Mouse (Mus musculus) embryonic fibroblast, embryonic 13.5 days (primary cell): Measurements from ENCODE around the gene Bloc1s5. TPM values are rescaled to one million over a fixed set of nuclear protein-coding genes. Genes with fewer than 3 reads are reported as not detected.
"Not testable (repeated sequence)": the region's sequence is repeated elsewhere in the genome, so short reads cannot be mapped to it uniquely, and the experiment has no call there.

Source experiments
- H3K27ac ChIP-seq: 2 replicates; pipeline ENCODE4 v1.5.1; 2012; ENCODE audit warnings: low read length, control low read depth, inconsistent platforms; ENCODE audit not compliant: insufficient read depth
- H3K4me1 ChIP-seq: 2 replicates; pipeline ENCODE4 v1.6.1; 2011; ENCODE audit warnings: low read length; ENCODE audit not compliant: control insufficient read depth, insufficient read depth
- H3K4me3 ChIP-seq: 2 replicates; pipeline ENCODE4 v1.5.1; 2011; ENCODE audit warnings: mild to moderate bottlenecking, control low read depth, low read length; ENCODE audit not compliant: insufficient read depth
- CTCF ChIP-seq: IDR thresholded peaks from 2 replicates; pipeline ENCODE4 v1.5.1; 2011; ENCODE audit warnings: mild to moderate bottlenecking, control low read depth, low read length, moderate library complexity, borderline replicate concordance; ENCODE audit not compliant: insufficient read depth
- POLR2A ChIP-seq: IDR thresholded peaks from 2 replicates; pipeline ENCODE4 v1.6.1; 2011; ENCODE audit warnings: low read depth, mild to moderate bottlenecking, control low read depth, low read length, moderate library complexity
- polyA plus RNA-seq: library from polyadenylated mRNA; stranded (reverse); fragments of >200 nt; gene quantifications from 2 replicates; pipeline ENCODE4 v1.2.4, GENCODE M21; 2011; ENCODE audit warnings: low read depth; ENCODE audit not compliant: missing spikeins, insufficient read length

The Bloc1s5 gene
- polyA plus RNA-seq, 1 experiment, result 6.7 TPM

- Histone ChIP-seq H3K4me3 (no peak overlapping the region), H3K27ac (no peak overlapping the region), H3K4me1 (no peaks in the 10 kb centered on the region)
- TF ChIP-seq CTCF (no peak), POLR2A (no peak)
Observed at GRCm38 (mm10) chr13:38623296-38623695, 11.6 kb downstream of the Bloc1s5 start.

- H3K27ac ChIP-seq, H3K4me3 ChIP-seq, H3K4me1 ChIP-seq: not testable (repeated sequence)
Observed at GRCm38 (mm10) chr13:38618001-38618630, 16.8 kb downstream of the Bloc1s5 start.

- no peak overlapping the region for H3K4me3 ChIP-seq
- no peaks in the 10 kb centered on the region for H3K4me1 ChIP-seq
- TF ChIP-seq CTCF (no peak), POLR2A (no peak)
- H3K27ac ChIP-seq, result no peak overlapping the region
Observed at GRCm38 (mm10) chr13:38616887-38617286, 18.0 kb downstream of the Bloc1s5 start.

- no peaks in the 10 kb centered on the region for H3K4me1 ChIP-seq
- no peak for TF ChIP-seq POLR2A
- no peak for TF ChIP-seq CTCF
- H3K4me3 ChIP-seq, result no peak overlapping the region
- no peak overlapping the region for H3K27ac ChIP-seq
Observed at GRCm38 (mm10) chr13:38615656-38616055, 19.3 kb downstream of the Bloc1s5 start.

- Histone ChIP-seq H3K27ac (no peak overlapping the region), H3K4me3 (no peak overlapping the region), H3K4me1 (no peaks in the 10 kb centered on the region)
- TF ChIP-seq CTCF, result no peak
Observed at GRCm38 (mm10) chr13:38614298-38614697, 20.6 kb downstream of the Bloc1s5 start.

GRCm38 (mm10) chr13:38613583-38613982, 21.3 kb downstream of the Bloc1s5 start:
- no peaks in the 10 kb centered on the region for H3K4me1 ChIP-seq

GRCm38 (mm10) chr13:38612608-38613007, 22.3 kb downstream of the Bloc1s5 start:
- Histone ChIP-seq H3K4me1 (no peaks in the 10 kb centered on the region), H3K4me3 (no peak overlapping the region), H3K27ac (no peak overlapping the region)
- TF ChIP-seq CTCF (no peak), POLR2A (no peak)

More at GRCm38 (mm10) chr13:38613583-38613982, 21.3 kb downstream of the Bloc1s5 start:
- no peak overlapping the region for H3K27ac ChIP-seq
- no peak for TF ChIP-seq CTCF
- H3K4me3 ChIP-seq, result no peak overlapping the region

GRCm38 (mm10) chr13:38612179-38612578, 22.7 kb downstream of the Bloc1s5 start:
- no peak for TF ChIP-seq POLR2A
- TF ChIP-seq CTCF, result no peak
- Histone ChIP-seq H3K4me1 (no peaks in the 10 kb centered on the region), H3K27ac (no peak overlapping the region), H3K4me3 (no peak overlapping the region)

- TF ChIP-seq POLR2A, result no peak
- no peak for TF ChIP-seq CTCF
- H3K27ac ChIP-seq, result no peak overlapping the region
- H3K4me3 ChIP-seq, result no peak overlapping the region
- no peaks in the 10 kb centered on the region for H3K4me1 ChIP-seq
Observed at GRCm38 (mm10) chr13:38610336-38610735, 24.6 kb downstream of the Bloc1s5 start.

GRCm38 (mm10) chr13:38607130-38607529, 27.8 kb downstream of the Bloc1s5 start:
- no peak for TF ChIP-seq CTCF
- no peak for TF ChIP-seq POLR2A
- no peak overlapping the region for H3K27ac ChIP-seq
- 0 out of 2 replicates have a peak, but pooled peaks cover 6% of the 10 kb centered on the region for H3K4me1 ChIP-seq
- no peak overlapping the region for H3K4me3 ChIP-seq

- Histone ChIP-seq H3K27ac (no peak overlapping the region), H3K4me3 (no peak overlapping the region), H3K4me1 (0 out of 2 replicates have a peak, but pooled peaks cover 6% of the 10 kb centered on the region)
- TF ChIP-seq POLR2A, result no peak
Observed at GRCm38 (mm10) chr13:38605353-38605752, 29.6 kb downstream of the Bloc1s5 start.
